Mouse (Mus musculus) gastrocnemius, postnatal 4 days (tissue): ENCODE data around the gene Asic1. TPM values are rescaled to one million over a fixed set of nuclear protein-coding genes. Genes with fewer than 3 reads are reported as not detected.

Experiments used
- DNase-seq, 2 experiments: peaks; one replicate each; pipeline ENCODE4 v3.0.0; 2021 to 2022; ENCODE audit warnings: low spot score in 2 of 2, mixed read lengths in 2 of 2
- long read RNA-seq, 2 experiments: library from polyadenylated mRNA; stranded (forward); transcript quantifications; one replicate each; pipeline ENCODE4 v2.0.0; 2021
- total RNA-seq, 2 experiments: library from RNA; stranded (reverse); gene quantifications; 2 replicates each; pipeline ENCODE4 v1.2.3; 2021

Gene Asic1
- 1 to 10 TPM in 1 of 2 experiments, under 1 TPM in 1; 0.91 to 1.9 TPM for total RNA-seq
- long read RNA-seq, experiment 1, partial matches to known transcripts, result 0 of 1 reads
- long read RNA-seq, experiment 1, other reads (novel, unspliced or antisense), result 1 of 1 reads
- long read RNA-seq, experiment 2, partial matches to known transcripts, result 0 of 4 reads
- long read RNA-seq, experiment 2, other reads (novel, unspliced or antisense), result 3 of 4 reads

GRCm38 (mm10) chr15:99670154-99670821 lies at the start of gene Asic1:
TSS of gene Asic1 (plus strand) at chr15:99670368.
- DNase-seq, result peak; percentile 59 to 72

GRCm38 (mm10) chr15:99622063-99622462 lies 48.1 kb upstream of the Asic1 start:
- DNase-seq, result no peak

GRCm38 (mm10) chr15:99631618-99632017 lies 38.5 kb upstream of the Asic1 start:
- DNase-seq, result no peak

- DNase-seq, result no peak
These were observed 35.5 kb upstream of the Asic1 start for GRCm38 (mm10) chr15:99634702-99635101.

- DNase-seq, result no peak
These were observed 32.6 kb upstream of the Asic1 start for GRCm38 (mm10) chr15:99637405-99638123.

- no peak for DNase-seq
These were observed 32.1 kb upstream of the Asic1 start for GRCm38 (mm10) chr15:99638124-99638485.

- DNase-seq, result no peak
These were observed 27.5 kb upstream of the Asic1 start for GRCm38 (mm10) chr15:99642622-99643021.

- no peak for DNase-seq
These were observed 26.3 kb upstream of the Asic1 start for GRCm38 (mm10) chr15:99643832-99644231.

- DNase-seq, result peak in 1 of 2 experiments; percentile 54
These were observed 25.4 kb upstream of the Asic1 start for GRCm38 (mm10) chr15:99644776-99645175.

- no peak for DNase-seq
These were observed 21.8 kb upstream of the Asic1 start for GRCm38 (mm10) chr15:99648326-99648725.

GRCm38 (mm10) chr15:99649067-99649761 lies 21.0 kb upstream of the Asic1 start:
- DNase-seq, result no peak

GRCm38 (mm10) chr15:99650304-99650703 lies 19.9 kb upstream of the Asic1 start:
- no peak for DNase-seq

- DNase-seq, result peak; percentile 94 to 97
These were observed 18.9 kb upstream of the Asic1 start, which contains the start of gene Racgap1 for GRCm38 (mm10) chr15:99651163-99651872. TSS of gene Racgap1 (minus strand) at chr15:99651656.

- no peak for DNase-seq
These were observed 17.9 kb upstream of the Asic1 start for GRCm38 (mm10) chr15:99651984-99652872.

- DNase-seq, result no peak
These were observed 16.9 kb upstream of the Asic1 start for GRCm38 (mm10) chr15:99653291-99653690.

- DNase-seq, result no peak
These were observed 16.3 kb upstream of the Asic1 start for GRCm38 (mm10) chr15:99653876-99654275.

GRCm38 (mm10) chr15:99655956-99656355 lies 14.2 kb upstream of the Asic1 start:
- no peak for DNase-seq

GRCm38 (mm10) chr15:99658437-99658836 lies 11.7 kb upstream of the Asic1 start:
- DNase-seq, result no peak

GRCm38 (mm10) chr15:99661121-99661830 lies 8.9 kb upstream of the Asic1 start:
- no peak for DNase-seq
